Mouse (Mus musculus): ENCODE results near the gene Prg2. TPM values are rescaled to one million over a fixed set of nuclear protein-coding genes. Genes with fewer than 3 reads are reported as not detected.

Gene Prg2
- total and polyA plus RNA-seq, 2 experiments from 2014 or later = not detected

- Histone ChIP-seq H3K9me3 (ENCODE audit: low read length) (no peaks in the 10 kb centered on the region), H3K36me3 (ENCODE audit: insufficient read depth, low read length) (no peaks in the 10 kb centered on the region), H3K27me3 (ENCODE audit: insufficient read depth, low read length) (no peaks in the 10 kb centered on the region), H3K4me3 (ENCODE audit: low read length) (no peak overlapping the region), H3K4me2 (ENCODE audit: low read depth, low read length) (no peak overlapping the region), H3K4me1 (ENCODE audit: insufficient read depth, low read length) (no peaks in the 10 kb centered on the region), H3K9ac (replicated peaks; ENCODE audit: low read length) (no peak overlapping the region), H3K27ac (no peak overlapping the region)
- WGBS = 74% methylated on average over 2 of the region's 2 CpGs
- TF ChIP-seq CTCF (IDR thresholded peaks at IDR 0.05; ENCODE audit: low read depth) = no peak
- DNase-seq (ENCODE audit: low spot score) = no peak
- no peak for ATAC-seq
These were observed 31.5 kb upstream of the Prg2 start for GRCm38 (mm10) chr2:84948721-84949120.

GRCm38 (mm10) chr2:84951027-84951426 is 29.2 kb upstream of the Prg2 start:
- WGBS = 94% methylated on average over 8 of the region's 8 CpGs
- DNase-seq (ENCODE audit: low spot score) (no peak), ATAC-seq (no peak)
- H3K27ac ChIP-seq = no peak overlapping the region
- no peak for TF ChIP-seq CTCF (IDR thresholded peaks at IDR 0.05; ENCODE audit: low read depth)
- H3K36me3 ChIP-seq (ENCODE audit: insufficient read depth, low read length) = no peaks in the 10 kb centered on the region
- H3K4me3 ChIP-seq (ENCODE audit: low read length) = no peak overlapping the region
- no peaks in the 10 kb centered on the region for H3K27me3 ChIP-seq (ENCODE audit: insufficient read depth, low read length)
- no peaks in the 10 kb centered on the region for H3K9me3 ChIP-seq (ENCODE audit: low read length)
- no peaks in the 10 kb centered on the region for H3K4me1 ChIP-seq (ENCODE audit: insufficient read depth, low read length)
- H3K9ac ChIP-seq (replicated peaks; ENCODE audit: low read length) = no peak overlapping the region
- H3K4me2 ChIP-seq (ENCODE audit: low read depth, low read length) = no peak overlapping the region

GRCm38 (mm10) chr2:84952251-84952650 is 28.0 kb upstream of the Prg2 start:
- H3K27me3 ChIP-seq (ENCODE audit: insufficient read depth, low read length) = no peaks in the 10 kb centered on the region
- no peak overlapping the region for H3K27ac ChIP-seq
- no peak for ATAC-seq
- no peak overlapping the region for H3K9ac ChIP-seq (replicated peaks; ENCODE audit: low read length)
- WGBS = 83% methylated on average over 1 of the region's 1 CpGs
- no peaks in the 10 kb centered on the region for H3K9me3 ChIP-seq (ENCODE audit: low read length)
- H3K4me1 ChIP-seq (ENCODE audit: insufficient read depth, low read length) = no peaks in the 10 kb centered on the region
- no peak for DNase-seq (ENCODE audit: low spot score)
- H3K36me3 ChIP-seq (ENCODE audit: insufficient read depth, low read length) = no peaks in the 10 kb centered on the region
- H3K4me3 ChIP-seq (ENCODE audit: low read length) = no peak overlapping the region
- no peak overlapping the region for H3K4me2 ChIP-seq (ENCODE audit: low read depth, low read length)
- TF ChIP-seq CTCF (IDR thresholded peaks at IDR 0.05; ENCODE audit: low read depth) = no peak

GRCm38 (mm10) chr2:84952693-84953092 is 27.6 kb upstream of the Prg2 start:
- TF ChIP-seq CTCF (IDR thresholded peaks at IDR 0.05; ENCODE audit: low read depth) = no peak
- Histone ChIP-seq H3K4me2 (ENCODE audit: low read depth, low read length) (no peak overlapping the region), H3K27ac (no peak overlapping the region), H3K9ac (replicated peaks; ENCODE audit: low read length) (no peak overlapping the region), H3K4me1 (ENCODE audit: insufficient read depth, low read length) (no peaks in the 10 kb centered on the region), H3K9me3 (ENCODE audit: low read length) (no peaks in the 10 kb centered on the region), H3K4me3 (ENCODE audit: low read length) (no peak overlapping the region), H3K27me3 (ENCODE audit: insufficient read depth, low read length) (no peaks in the 10 kb centered on the region), H3K36me3 (ENCODE audit: insufficient read depth, low read length) (no peaks in the 10 kb centered on the region)
- DNase-seq (ENCODE audit: low spot score) (no peak), ATAC-seq (no peak)
- WGBS = 82% methylated on average over 4 of the region's 4 CpGs

- no peak for TF ChIP-seq CTCF (IDR thresholded peaks at IDR 0.05; ENCODE audit: low read depth)
- H3K4me1 ChIP-seq (ENCODE audit: insufficient read depth, low read length) = no peaks in the 10 kb centered on the region
- H3K27me3 ChIP-seq (ENCODE audit: insufficient read depth, low read length) = no peaks in the 10 kb centered on the region
- no peak overlapping the region for H3K9ac ChIP-seq (replicated peaks; ENCODE audit: low read length)
- H3K36me3 ChIP-seq (ENCODE audit: insufficient read depth, low read length) = no peaks in the 10 kb centered on the region
- no peak overlapping the region for H3K4me2 ChIP-seq (ENCODE audit: low read depth, low read length)
- no peaks in the 10 kb centered on the region for H3K9me3 ChIP-seq (ENCODE audit: low read length)
- 91% methylated on average over 9 of the region's 9 CpGs for WGBS
- H3K4me3 ChIP-seq (ENCODE audit: low read length) = no peak overlapping the region
- no peak for DNase-seq (ENCODE audit: low spot score)
- no peak for ATAC-seq
- H3K27ac ChIP-seq = no peak overlapping the region
These were observed 24.8 kb upstream of the Prg2 start for GRCm38 (mm10) chr2:84955435-84955834.

- DNase-seq (ENCODE audit: low spot score) (peak; percentile 49), ATAC-seq (peak; percentile 62; the same call in 1 of the 2 replicates)
- H3K4me1 ChIP-seq (ENCODE audit: insufficient read depth, low read length) = no peaks in the 10 kb centered on the region
- no peaks in the 10 kb centered on the region for H3K9me3 ChIP-seq (ENCODE audit: low read length)
- no peak overlapping the region for H3K9ac ChIP-seq (replicated peaks; ENCODE audit: low read length)
- H3K4me3 ChIP-seq (ENCODE audit: low read length) = no peak overlapping the region
- no peaks in the 10 kb centered on the region for H3K36me3 ChIP-seq (ENCODE audit: insufficient read depth, low read length)
- 51% methylated on average over 5 of the region's 5 CpGs for WGBS
- TF ChIP-seq CTCF (IDR thresholded peaks at IDR 0.05; ENCODE audit: low read depth) = peak; percentile 76
- H3K27ac ChIP-seq = no peak overlapping the region
- no peak overlapping the region for H3K4me2 ChIP-seq (ENCODE audit: low read depth, low read length)
- H3K27me3 ChIP-seq (ENCODE audit: insufficient read depth, low read length) = no peaks in the 10 kb centered on the region
These were observed 24.0 kb upstream of the Prg2 start for GRCm38 (mm10) chr2:84956274-84956673.

GRCm38 (mm10) chr2:84958588-84959264 is 21.5 kb upstream of the Prg2 start:
- Histone ChIP-seq H3K36me3 (ENCODE audit: insufficient read depth, low read length) (no peaks in the 10 kb centered on the region), H3K9me3 (ENCODE audit: low read length) (no peaks in the 10 kb centered on the region), H3K9ac (replicated peaks; ENCODE audit: low read length) (no peak overlapping the region), H3K4me2 (ENCODE audit: low read depth, low read length) (no peak overlapping the region), H3K4me3 (ENCODE audit: low read length) (no peak overlapping the region), H3K27ac (no peak overlapping the region), H3K27me3 (ENCODE audit: insufficient read depth, low read length) (no peaks in the 10 kb centered on the region), H3K4me1 (ENCODE audit: insufficient read depth, low read length) (no peaks in the 10 kb centered on the region)
- ATAC-seq (no peak), DNase-seq (ENCODE audit: low spot score) (no peak)
- no peak for TF ChIP-seq CTCF (IDR thresholded peaks at IDR 0.05; ENCODE audit: low read depth)
- 89% methylated on average over 11 of the region's 11 CpGs for WGBS
